Mouse (Mus musculus): Measurements from ENCODE around the gene Upp2.
A peak's percentile ranks its signal among the peaks of the same experiment; 100 is the strongest.

Upp2 gene

GRCm38 (mm10) chr2:58551866-58552265 lies 15.2 kb upstream of the Upp2 start:
- DNase-seq (ENCODE audit: low spot score): no peak

- no peak for DNase-seq (ENCODE audit: low spot score)
Observed at GRCm38 (mm10) chr2:58552296-58552695, 14.8 kb upstream of the Upp2 start.

- DNase-seq (ENCODE audit: low spot score): no peak
Observed at GRCm38 (mm10) chr2:58557045-58557845, 9.9 kb upstream of the Upp2 start.

- no peak for DNase-seq (ENCODE audit: low spot score)
Observed at GRCm38 (mm10) chr2:58562137-58562536, 5.0 kb upstream of the Upp2 start.

- DNase-seq (ENCODE audit: low spot score): no peak
Observed at GRCm38 (mm10) chr2:58565267-58565666, 1.8 kb upstream of the Upp2 start.

GRCm38 (mm10) chr2:58566049-58566409 lies 1.1 kb upstream of the Upp2 start:
- no peak for DNase-seq (ENCODE audit: low spot score)

- DNase-seq (ENCODE audit: low spot score): peak; percentile 43
Observed at GRCm38 (mm10) chr2:58566410-58567065, 560 bp upstream of the Upp2 start.

- DNase-seq (ENCODE audit: low spot score): no peak
Observed at GRCm38 (mm10) chr2:58567866-58568719, 995 bp downstream of the Upp2 start.

GRCm38 (mm10) chr2:58568841-58569645 lies 1.9 kb downstream of the Upp2 start:
- DNase-seq (ENCODE audit: low spot score): no peak

- DNase-seq (ENCODE audit: low spot score): no peak
Observed at GRCm38 (mm10) chr2:58574167-58574566, 7.1 kb downstream of the Upp2 start.

GRCm38 (mm10) chr2:58586311-58586710 lies 19.2 kb downstream of the Upp2 start:
- no peak for DNase-seq (ENCODE audit: low spot score)

GRCm38 (mm10) chr2:58589637-58590036 lies 22.5 kb downstream of the Upp2 start:
- DNase-seq (ENCODE audit: low spot score): peak; percentile 60

GRCm38 (mm10) chr2:58590055-58590454 lies 23.0 kb downstream of the Upp2 start:
- no peak for DNase-seq (ENCODE audit: low spot score)

- no peak for DNase-seq (ENCODE audit: low spot score)
Observed at GRCm38 (mm10) chr2:58595350-58595749, 28.3 kb downstream of the Upp2 start.

GRCm38 (mm10) chr2:58596774-58597342 lies 29.8 kb downstream of the Upp2 start:
- DNase-seq (ENCODE audit: low spot score): no peak

GRCm38 (mm10) chr2:58597556-58597955 lies 30.5 kb downstream of the Upp2 start:
- no peak for DNase-seq (ENCODE audit: low spot score)

- no peak for DNase-seq (ENCODE audit: low spot score)
Observed at GRCm38 (mm10) chr2:58599639-58600038, 32.5 kb downstream of the Upp2 start.

GRCm38 (mm10) chr2:58601382-58601781 lies 34.3 kb downstream of the Upp2 start:
- DNase-seq (ENCODE audit: low spot score): no peak

GRCm38 (mm10) chr2:58603379-58603778 lies 36.3 kb downstream of the Upp2 start:
- DNase-seq (ENCODE audit: low spot score): no peak

- no peak for DNase-seq (ENCODE audit: low spot score)
Observed at GRCm38 (mm10) chr2:58604791-58605190, 37.7 kb downstream of the Upp2 start.

GRCm38 (mm10) chr2:58613720-58614119 lies 46.6 kb downstream of the Upp2 start:
- no peak for DNase-seq (ENCODE audit: low spot score)
